Mouse (Mus musculus) frontal cortex, postnatal 25 days (tissue): Measurements from ENCODE around the gene Gm14698.
"Not testable (repeated sequence)": the region's sequence is repeated elsewhere in the genome, so short reads cannot be mapped to it uniquely, and the experiment has no call there.

Experiments used
- DNase-seq, 2 experiments: peaks; one replicate each; pipeline ENCODE4 v3.0.0; 2022; ENCODE audit warnings: low spot score in 2 of 2

The Gm14698 gene

GRCm38 (mm10) chrX:68821059-68821458 lies at the start of gene Gm14698:
TSS of gene Gm14698 (plus strand) at chrX:68821093.
- DNase-seq, result not testable (repeated sequence)

GRCm38 (mm10) chrX:68820449-68820848 lies 444 bp upstream of the Gm14698 start:
- not testable (repeated sequence) for DNase-seq

GRCm38 (mm10) chrX:68839548-68840444 lies 18.9 kb downstream of the Gm14698 start:
- DNase-seq, result no peak

- no peak for DNase-seq
Measured at GRCm38 (mm10) chrX:68865145-68865544, 44.3 kb downstream of the Gm14698 start.
